Mouse (Mus musculus) limb, embryonic 12.5 days (tissue): ENCODE measurements around the gene Cdyl. TPM values are rescaled to one million over a fixed set of nuclear protein-coding genes. Genes with fewer than 3 reads are reported as not detected.

ENCODE experiments used
- ATAC-seq: fragments of 200-750 bp; cut with Nextera tagmentation; 2 replicates; pipeline ENCODE4 v1.8.0; 2017; ENCODE audit warnings: low read depth, moderate TSS enrichment; ENCODE audit not compliant: insufficient number of reproducible peaks, insufficient read depth, low FRiP score, low TSS enrichment
- H3K27ac ChIP-seq: fragments of 300-500 bp; sonication (generic); 2 replicates; pipeline ENCODE4 v1.5.1; 2016; ENCODE audit warnings: mild to moderate bottlenecking, moderate library complexity
- H3K27me3 ChIP-seq: fragments of 300-500 bp; sonication (generic); 2 replicates; pipeline ENCODE4 v1.6.1; 2016; ENCODE audit warnings: mild to moderate bottlenecking, moderate library complexity
- H3K36me3 ChIP-seq: fragments of 300-500 bp; sonication (generic); 2 replicates; pipeline ENCODE4 v1.6.1; 2016; ENCODE audit warnings: mild to moderate bottlenecking, moderate library complexity
- H3K4me1 ChIP-seq: fragments of 300-500 bp; sonication (generic); replicated peaks from 2 replicates; pipeline ENCODE4 v1.6.1; 2016
- H3K4me2 ChIP-seq: fragments of 300-500 bp; sonication (generic); 2 replicates; pipeline ENCODE4 v1.6.1; 2016; ENCODE audit warnings: mild to moderate bottlenecking, moderate library complexity
- H3K4me3 ChIP-seq: fragments of 300-500 bp; sonication (generic); replicated peaks from 2 replicates; pipeline ENCODE4 v1.5.1; 2016; ENCODE audit warnings: mild to moderate bottlenecking
- H3K9ac ChIP-seq: fragments of 300-500 bp; sonication (generic); replicated peaks from 2 replicates; pipeline ENCODE4 v1.6.1; 2016; ENCODE audit warnings: mild to moderate bottlenecking, moderate library complexity
- H3K9me3 ChIP-seq: fragments of 300-500 bp; sonication (generic); 2 replicates; pipeline ENCODE4 v1.6.1; 2016; ENCODE audit warnings: mild to moderate bottlenecking, moderate library complexity
- WGBS: fragments of 180-500 bp; shearing (Covaris S2); methylation state at CpG from one replicate; pipeline ENCODE4 v1.1.7; 2016; 5-methylcytosine and 5-hydroxymethylcytosine counted together
- polyA plus RNA-seq: library from polyadenylated mRNA; unstranded; fragments of >200 nt; fragmentation: Nextera tagmentation; extraction: Ambion mirVana; gene quantifications from 2 replicates; pipeline ENCODE4 v1.2.1, GENCODE M21; 2016

Gene Cdyl
- polyA plus RNA-seq, 1 experiment from 2014 or later = 20.7 TPM

DNA sequence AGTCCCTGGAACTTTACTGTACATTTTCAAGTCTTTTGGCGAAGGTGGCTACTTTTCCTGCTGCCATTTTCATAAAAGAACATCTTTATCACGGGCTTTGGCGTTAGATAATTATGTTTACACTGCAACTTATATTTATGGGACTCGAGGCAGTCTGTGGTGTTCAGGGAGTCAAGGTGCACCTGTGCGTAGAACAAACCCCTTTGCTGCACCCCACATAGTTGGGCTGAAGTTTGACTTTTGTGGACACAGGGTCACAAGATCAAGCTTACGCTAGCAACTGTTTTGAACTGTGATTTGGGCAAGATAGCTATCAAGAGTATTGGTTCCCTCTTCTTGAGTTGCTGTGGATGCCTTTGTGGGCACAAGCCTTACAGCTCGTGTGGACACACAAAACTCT is 140.6 kb downstream of the Cdyl start:
- H3K4me2 ChIP-seq = no peak overlapping the region
- H3K9ac ChIP-seq = no peak overlapping the region
- H3K27ac ChIP-seq = no peak overlapping the region
- 89% methylated on average over 7 of the region's 7 CpGs for WGBS
- H3K9me3 ChIP-seq = peaks cover 8% of the 10 kb centered on the region; the same call in 1 of the 2 replicates
- H3K4me3 ChIP-seq = no peak overlapping the region
- H3K36me3 ChIP-seq = peaks cover 3% of the 10 kb centered on the region; the same call in 1 of the 2 replicates
- no peak for ATAC-seq
- peaks cover 37% of the 10 kb centered on the region for H3K4me1 ChIP-seq
- H3K27me3 ChIP-seq = no peaks in the 10 kb centered on the region

DNA sequence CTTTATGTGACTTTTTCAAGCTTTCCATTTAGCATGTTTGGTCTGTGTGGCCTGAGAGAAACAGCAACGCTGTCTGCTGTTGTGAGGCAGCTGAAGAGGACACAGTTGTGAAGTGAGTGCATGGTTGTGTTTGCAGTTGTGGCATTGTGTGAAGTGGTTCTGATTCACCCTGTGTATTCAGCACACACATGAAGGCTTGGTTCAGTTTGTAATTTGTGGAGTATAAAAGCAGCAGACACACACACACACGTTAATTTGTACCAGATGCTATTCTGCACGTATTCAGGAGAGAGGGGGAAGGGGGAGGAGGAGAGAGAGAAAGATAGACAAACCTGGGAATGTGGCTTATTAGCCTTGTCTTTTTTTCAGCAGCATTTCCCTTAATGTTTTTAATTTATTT is 146.1 kb downstream of the Cdyl start:
- WGBS = 18% methylated on average over 3 of the region's 3 CpGs
- Histone ChIP-seq H3K4me2 (no peak overlapping the region), H3K9me3 (peaks cover 8% of the 10 kb centered on the region; the same call in 1 of the 2 replicates), H3K4me3 (no peak overlapping the region), H3K36me3 (peaks cover 3% of the 10 kb centered on the region; the same call in 1 of the 2 replicates), H3K4me1 (peaks cover 27% of the 10 kb centered on the region), H3K27me3 (no peaks in the 10 kb centered on the region), H3K27ac (peak overlapping the region; percentile 79), H3K9ac (no peak overlapping the region)
- ATAC-seq = no peak

DNA sequence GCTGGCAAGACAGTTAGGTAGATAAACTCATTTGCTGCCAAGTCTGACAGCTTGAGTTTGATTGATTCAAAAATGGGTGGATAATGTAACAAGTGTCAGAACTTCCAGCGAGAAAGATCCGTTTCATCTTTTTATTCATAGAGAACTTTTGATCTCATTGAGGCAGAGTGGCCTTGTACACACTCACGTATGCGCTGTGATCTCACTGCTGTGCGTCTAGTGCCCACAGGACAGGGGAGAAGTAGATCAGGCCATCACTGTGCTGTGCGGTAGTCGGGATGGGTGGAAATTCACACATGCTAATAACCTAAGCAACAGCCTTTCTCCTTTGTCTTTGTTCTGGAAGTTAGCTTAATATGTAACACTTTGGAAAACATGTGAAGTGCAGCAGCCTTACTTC is 146.5 kb downstream of the Cdyl start:
- peaks cover 25% of the 10 kb centered on the region for H3K4me1 ChIP-seq
- H3K9me3 ChIP-seq = peaks cover 8% of the 10 kb centered on the region; the same call in 1 of the 2 replicates
- no peak for ATAC-seq
- peaks cover 3% of the 10 kb centered on the region; the same call in 1 of the 2 replicates for H3K36me3 ChIP-seq
- H3K4me2 ChIP-seq = no peak overlapping the region
- no peaks in the 10 kb centered on the region for H3K27me3 ChIP-seq
- no peak overlapping the region for H3K4me3 ChIP-seq
- 0 out of 2 replicates have a peak overlapping the region, but pooled peaks have one; percentile 45 for H3K27ac ChIP-seq
- WGBS = 72% methylated on average over 7 of the region's 7 CpGs
- no peak overlapping the region for H3K9ac ChIP-seq

DNA sequence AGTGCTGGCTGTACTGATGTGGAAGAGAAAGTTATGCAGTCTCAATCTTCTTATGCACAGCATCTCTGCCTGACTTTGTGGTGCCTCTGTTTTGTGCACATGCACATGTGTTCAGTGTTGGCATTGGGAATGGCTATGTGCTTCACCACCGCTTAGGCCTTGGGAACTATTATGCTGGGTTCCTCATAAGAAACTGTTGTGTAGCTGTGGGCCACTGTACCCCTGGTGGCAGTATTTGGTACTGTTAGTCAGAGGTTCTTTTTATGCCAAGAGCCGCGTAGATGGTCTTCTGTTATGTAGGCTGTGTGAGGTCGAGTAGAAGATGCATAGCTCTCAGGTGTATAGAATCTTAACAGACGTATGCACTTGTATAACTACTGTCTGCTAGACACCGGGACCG is 147.4 kb downstream of the Cdyl start:
- peaks cover 33% of the 10 kb centered on the region for H3K4me1 ChIP-seq
- no peak overlapping the region for H3K27ac ChIP-seq
- ATAC-seq = no peak

DNA sequence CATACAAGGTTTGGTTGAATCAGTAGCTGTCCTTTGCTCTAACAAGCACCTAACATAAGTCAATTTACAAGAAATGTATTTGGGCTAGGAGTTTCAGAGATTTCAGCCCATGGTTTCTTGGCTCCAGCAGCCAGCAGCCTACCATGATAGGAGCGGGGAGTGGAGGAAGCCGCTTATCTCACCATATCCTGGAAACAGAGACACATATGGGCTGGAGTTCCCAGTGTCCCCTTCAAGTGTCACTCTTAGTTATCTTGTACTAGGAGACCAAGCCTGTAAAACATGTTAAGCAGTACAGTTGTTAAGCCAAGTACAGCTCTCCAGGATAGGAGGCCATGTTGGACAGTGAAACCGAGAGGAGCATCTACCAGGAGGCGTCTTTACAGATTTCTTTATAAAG is 147.9 kb downstream of the Cdyl start:
- no peak overlapping the region for H3K9ac ChIP-seq
- H3K4me2 ChIP-seq = no peak overlapping the region
- no peaks in the 10 kb centered on the region for H3K27me3 ChIP-seq
- no peak overlapping the region for H3K27ac ChIP-seq
- peaks cover 8% of the 10 kb centered on the region; the same call in 1 of the 2 replicates for H3K9me3 ChIP-seq
- H3K4me3 ChIP-seq = no peak overlapping the region
- H3K36me3 ChIP-seq = no peaks in the 10 kb centered on the region; the same call in 1 of the 2 replicates
- ATAC-seq = no peak
- 87% methylated on average over 4 of the region's 4 CpGs for WGBS
- peaks cover 39% of the 10 kb centered on the region for H3K4me1 ChIP-seq

More for the DNA sequence above, 147.4 kb downstream of the Cdyl start:
- H3K36me3 ChIP-seq = peaks cover 3% of the 10 kb centered on the region; the same call in 1 of the 2 replicates
- H3K9ac ChIP-seq = no peak overlapping the region
- 92% methylated on average over 7 of the region's 7 CpGs for WGBS
- H3K27me3 ChIP-seq = no peaks in the 10 kb centered on the region
- H3K4me3 ChIP-seq = no peak overlapping the region
- no peak overlapping the region for H3K4me2 ChIP-seq
- H3K9me3 ChIP-seq = peaks cover 8% of the 10 kb centered on the region; the same call in 1 of the 2 replicates

DNA sequence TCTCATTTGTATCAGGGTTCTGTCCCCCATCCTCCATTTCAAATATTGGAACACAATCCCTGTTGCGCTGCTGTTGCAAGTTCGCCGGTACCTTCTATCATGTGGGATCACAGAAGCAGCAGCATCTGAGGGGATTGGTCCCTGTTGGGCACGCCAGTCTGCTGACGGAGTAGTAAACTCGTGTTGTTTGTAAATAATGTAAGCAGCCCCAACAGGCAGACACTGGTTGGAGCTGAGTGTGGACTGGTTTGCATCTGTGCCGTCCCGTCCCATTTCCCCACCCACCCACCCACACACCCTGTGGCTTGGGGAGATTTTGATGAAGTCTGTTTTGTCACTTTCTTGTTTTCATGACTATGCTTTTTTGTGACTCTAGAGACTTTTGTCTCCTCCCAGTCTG is 148.3 kb downstream of the Cdyl start:
- WGBS = 84% methylated on average over 8 of the region's 8 CpGs
- no peak overlapping the region for H3K9ac ChIP-seq
- no peak overlapping the region for H3K4me2 ChIP-seq
- no peak for ATAC-seq
- no peak overlapping the region for H3K4me3 ChIP-seq
- H3K9me3 ChIP-seq = peaks cover 8% of the 10 kb centered on the region; the same call in 1 of the 2 replicates
- H3K36me3 ChIP-seq = no peaks in the 10 kb centered on the region; the same call in 1 of the 2 replicates
- no peak overlapping the region for H3K27ac ChIP-seq
- H3K4me1 ChIP-seq = peaks cover 40% of the 10 kb centered on the region
- H3K27me3 ChIP-seq = no peaks in the 10 kb centered on the region

DNA sequence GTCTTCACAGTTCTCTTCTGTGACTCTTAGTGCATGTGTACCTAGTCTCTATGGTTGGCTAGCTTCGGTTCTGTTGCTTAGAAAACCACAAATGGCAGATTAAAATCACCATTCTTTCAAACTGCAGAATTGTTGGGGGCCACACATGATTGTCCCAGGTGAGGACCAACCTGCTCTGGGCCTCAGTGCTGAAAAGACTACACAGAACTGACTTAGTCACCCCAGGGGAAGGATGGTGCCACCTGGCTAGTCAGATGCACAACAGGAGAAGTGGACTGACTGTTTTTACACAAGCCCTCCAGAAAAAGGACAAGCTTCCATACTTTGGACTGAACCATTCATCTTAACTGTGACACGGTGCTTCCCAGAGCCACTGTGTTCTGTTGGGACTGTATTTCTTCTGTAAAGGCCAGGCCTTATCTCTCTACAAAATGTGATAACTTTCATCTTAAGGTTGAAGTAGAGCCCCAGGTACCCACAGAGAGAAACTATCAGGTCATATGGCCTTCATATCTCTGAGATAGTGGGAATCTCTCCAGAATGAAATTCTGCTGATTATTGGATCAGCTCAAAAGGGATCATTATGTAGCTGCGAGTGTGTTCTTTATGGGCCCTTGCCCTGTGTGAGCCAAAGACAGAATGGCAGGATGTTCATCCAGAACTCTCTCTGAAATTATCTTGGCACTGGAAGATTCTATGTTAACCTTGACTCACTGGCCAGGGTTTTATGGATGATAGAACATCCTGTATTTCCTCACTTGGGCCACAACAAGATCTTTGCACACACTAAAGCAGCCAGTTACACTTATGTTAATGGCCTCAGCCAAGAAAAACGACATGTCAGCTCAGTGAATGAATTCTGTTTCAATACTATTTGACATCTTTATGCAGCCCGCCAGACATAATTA is 149.9 kb downstream of the Cdyl start:
- WGBS = 75% methylated on average over 5 of the region's 5 CpGs

DNA sequence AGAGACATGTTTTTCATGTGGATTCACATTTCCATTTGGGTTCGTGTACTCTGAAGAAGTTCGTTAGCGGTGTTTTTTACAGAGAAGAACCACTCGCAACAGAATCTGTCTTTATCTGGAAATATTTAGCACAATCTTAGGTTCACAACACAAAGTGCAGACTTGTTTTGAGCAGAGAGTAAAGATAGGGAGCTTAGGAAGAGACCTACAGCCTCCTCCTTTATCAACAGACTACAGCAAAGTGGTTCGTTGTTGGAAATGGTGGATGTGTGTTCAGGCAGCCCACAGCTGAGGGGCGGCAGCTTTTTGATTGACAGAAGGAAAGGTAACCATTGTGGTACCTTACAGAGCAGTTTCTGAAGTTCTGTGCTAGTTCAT is 150.5 kb downstream of the Cdyl start:
- no peak for ATAC-seq
- H3K9ac ChIP-seq = no peak overlapping the region
- no peak overlapping the region for H3K4me2 ChIP-seq
- no peak overlapping the region for H3K4me3 ChIP-seq
- 77% methylated on average over 6 of the region's 6 CpGs for WGBS
- no peaks in the 10 kb centered on the region for H3K27me3 ChIP-seq
- H3K4me1 ChIP-seq = peaks cover 51% of the 10 kb centered on the region
- H3K9me3 ChIP-seq = no peaks in the 10 kb centered on the region
- no peak overlapping the region for H3K27ac ChIP-seq
- no peaks in the 10 kb centered on the region for H3K36me3 ChIP-seq

More for the DNA sequence above, 149.9 kb downstream of the Cdyl start:
- H3K27me3 ChIP-seq = no peaks in the 10 kb centered on the region
- H3K9me3 ChIP-seq = peaks cover 5% of the 10 kb centered on the region; the same call in 1 of the 2 replicates
- H3K4me1 ChIP-seq = peaks cover 51% of the 10 kb centered on the region
- H3K4me2 ChIP-seq = no peak overlapping the region
- no peaks in the 10 kb centered on the region for H3K36me3 ChIP-seq
- no peak overlapping the region for H3K4me3 ChIP-seq
- no peak overlapping the region for H3K9ac ChIP-seq
- no peak overlapping the region for H3K27ac ChIP-seq
- ATAC-seq = no peak

DNA sequence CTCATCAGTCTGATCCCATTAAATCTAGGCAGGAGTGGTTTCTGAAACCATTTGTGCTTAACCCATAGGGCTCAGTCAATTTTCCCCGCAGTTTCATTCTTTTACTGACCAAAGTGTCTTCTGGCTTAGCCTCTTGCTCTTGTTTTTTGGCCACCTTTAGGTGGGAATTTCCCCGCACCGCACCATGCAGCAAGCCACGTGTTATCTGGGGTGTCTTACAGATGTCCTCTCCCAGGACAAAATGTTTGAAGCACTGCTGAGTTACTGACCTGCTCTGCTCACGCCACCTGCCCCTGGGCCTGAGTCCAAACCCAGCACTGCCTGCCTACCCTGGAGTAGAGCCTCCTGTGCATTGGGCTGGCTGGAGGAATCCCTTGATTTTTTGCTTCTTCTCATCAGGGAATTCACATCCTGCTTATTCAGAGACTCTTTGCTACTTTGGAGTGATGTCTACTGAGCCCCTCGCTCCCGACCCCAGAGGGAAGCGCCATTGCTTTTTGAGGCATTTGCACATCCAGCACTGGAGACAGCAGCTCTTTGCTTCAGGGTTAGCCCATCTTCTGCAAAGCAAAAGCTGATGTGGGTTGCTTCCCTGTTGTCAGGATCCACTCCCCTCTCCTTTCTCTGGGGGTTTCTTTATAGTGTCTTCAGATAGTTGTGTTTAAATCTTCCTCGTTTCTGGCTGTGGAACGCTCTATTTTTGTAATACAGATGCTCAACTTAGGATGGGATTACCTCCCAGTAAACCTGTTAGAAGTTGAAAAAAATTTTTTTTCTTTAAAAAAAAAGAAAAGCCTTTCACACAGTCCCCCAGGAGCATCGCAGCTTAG is 151.9 kb downstream of the Cdyl start:
- peaks cover 8% of the 10 kb centered on the region for H3K36me3 ChIP-seq
- H3K4me2 ChIP-seq = no peak overlapping the region
- no peak overlapping the region for H3K9ac ChIP-seq
- peaks cover 48% of the 10 kb centered on the region for H3K4me1 ChIP-seq
- whole genome bisulfite sequencing = 78% methylated on average over 11 of the region's 11 CpGs
- no peak overlapping the region for H3K4me3 ChIP-seq
- no peaks in the 10 kb centered on the region for H3K9me3 ChIP-seq
- ATAC-seq = no peak
- no peaks in the 10 kb centered on the region for H3K27me3 ChIP-seq
- H3K27ac ChIP-seq = no peak overlapping the region

DNA sequence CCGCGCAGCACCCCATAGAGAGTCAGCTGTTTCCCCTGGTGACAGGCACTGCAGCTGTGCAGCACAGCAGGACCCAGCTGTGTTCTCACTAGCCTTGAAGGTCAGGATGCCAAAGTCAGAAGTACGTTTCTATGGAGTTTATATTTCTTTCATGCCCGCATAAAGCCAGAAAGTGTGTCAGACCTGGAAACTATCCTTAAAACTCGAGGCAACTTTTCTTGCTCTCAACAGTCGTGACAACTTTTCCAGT is 152.5 kb downstream of the Cdyl start:
- peaks cover 48% of the 10 kb centered on the region for H3K4me1 ChIP-seq
- H3K4me2 ChIP-seq = no peak overlapping the region
- H3K27me3 ChIP-seq = no peaks in the 10 kb centered on the region
- no peak overlapping the region for H3K4me3 ChIP-seq
- WGBS = 58% methylated on average over 6 of the region's 6 CpGs
- H3K9me3 ChIP-seq = no peaks in the 10 kb centered on the region
- H3K36me3 ChIP-seq = peaks cover 13% of the 10 kb centered on the region
- H3K9ac ChIP-seq = no peak overlapping the region
- H3K27ac ChIP-seq = no peak overlapping the region
- ATAC-seq = no peak
